Mouse (Mus musculus): Measurements from ENCODE around the gene Rtn1.
"Not testable (repeated sequence)": the region's sequence is repeated elsewhere in the genome, so short reads cannot be mapped to it uniquely, and the experiment has no call there.

Gene Rtn1

GRCm38 (mm10) chr12:72324210-72324871 is 84.5 kb downstream of the Rtn1 start:
- no peak for DNase-seq (ENCODE audit: low spot score in 2 of 2)

- no peak for DNase-seq (ENCODE audit: low spot score in 2 of 2)
Measured at GRCm38 (mm10) chr12:72323778-72324177, 85.1 kb downstream of the Rtn1 start.

GRCm38 (mm10) chr12:72315732-72316465 is 93.0 kb downstream of the Rtn1 start:
- no peak for DNase-seq (ENCODE audit: low spot score in 2 of 2)

- DNase-seq (ENCODE audit: low spot score in 2 of 2), result no peak
Measured at GRCm38 (mm10) chr12:72310818-72311217, 98.0 kb downstream of the Rtn1 start.

- DNase-seq (ENCODE audit: low spot score in 2 of 2), result no peak
Measured at GRCm38 (mm10) chr12:72308506-72308905, 100.3 kb downstream of the Rtn1 start.

- DNase-seq (ENCODE audit: low spot score in 2 of 2), result no peak
Measured at GRCm38 (mm10) chr12:72306281-72306680, 102.6 kb downstream of the Rtn1 start.

GRCm38 (mm10) chr12:72305421-72305820 is 103.4 kb downstream of the Rtn1 start:
- DNase-seq (ENCODE audit: low spot score in 2 of 2), result no peak

- no peak for DNase-seq (ENCODE audit: low spot score in 2 of 2)
Measured at GRCm38 (mm10) chr12:72304985-72305384, 103.9 kb downstream of the Rtn1 start.

- no peak for DNase-seq (ENCODE audit: low spot score in 2 of 2)
Measured at GRCm38 (mm10) chr12:72304347-72304688, 104.5 kb downstream of the Rtn1 start.

- DNase-seq (ENCODE audit: low spot score in 2 of 2), result no peak
Measured at GRCm38 (mm10) chr12:72303624-72304346, 105.1 kb downstream of the Rtn1 start.

GRCm38 (mm10) chr12:72301431-72301830 is 107.4 kb downstream of the Rtn1 start:
- DNase-seq (ENCODE audit: low spot score in 2 of 2), result no peak

- DNase-seq (ENCODE audit: low spot score in 2 of 2), result no peak
Measured at GRCm38 (mm10) chr12:72300971-72301370, 107.9 kb downstream of the Rtn1 start.

GRCm38 (mm10) chr12:72298222-72298621 is 110.6 kb downstream of the Rtn1 start:
- no peak for DNase-seq (ENCODE audit: low spot score in 2 of 2)

GRCm38 (mm10) chr12:72296552-72296951 is 112.3 kb downstream of the Rtn1 start:
- no peak for DNase-seq (ENCODE audit: low spot score in 2 of 2)

GRCm38 (mm10) chr12:72293185-72293584 is 115.7 kb downstream of the Rtn1 start:
- not testable (repeated sequence) for DNase-seq (ENCODE audit: low spot score in 2 of 2)

GRCm38 (mm10) chr12:72292566-72292965 is 116.3 kb downstream of the Rtn1 start:
- DNase-seq (ENCODE audit: low spot score in 2 of 2), result no peak

GRCm38 (mm10) chr12:72291266-72291665 is 117.6 kb downstream of the Rtn1 start:
- DNase-seq (ENCODE audit: low spot score in 2 of 2), result no peak

- no peak for DNase-seq (ENCODE audit: low spot score in 2 of 2)
Measured at GRCm38 (mm10) chr12:72288215-72288614, 120.6 kb downstream of the Rtn1 start.

GRCm38 (mm10) chr12:72287332-72288004 is 121.4 kb downstream of the Rtn1 start:
- no peak for DNase-seq (ENCODE audit: low spot score in 2 of 2)

- DNase-seq (ENCODE audit: low spot score in 2 of 2), result no peak
Measured at GRCm38 (mm10) chr12:72285366-72286345, 123.2 kb downstream of the Rtn1 start.

- DNase-seq (ENCODE audit: low spot score in 2 of 2), result no peak
Measured at GRCm38 (mm10) chr12:72284576-72284975, 124.3 kb downstream of the Rtn1 start.
